Mouse (Mus musculus) forebrain, embryonic 15.5 days (tissue): ENCODE measurements at regions not wholly inside any gene's neighbourhood (a gene's known extent, or its start where the extent isn't known, plus 50 kb on each side); places are given as distances from the start of the nearest gene placed in this dataset.

Experiments used
- ATAC-seq: fragments of 200-750 bp; cut with Nextera tagmentation; replicated peaks from 2 replicates; pipeline ENCODE4 v1.8.0; 2017; ENCODE audit warnings: mild to moderate bottlenecking, moderate TSS enrichment, moderate library complexity
- H3K27ac ChIP-seq: fragments of 300-500 bp; sonication (generic); replicated peaks from 2 replicates; pipeline ENCODE4 v1.5.1; 2015; ENCODE audit warnings: mild to moderate bottlenecking, inconsistent platforms
- H3K27me3 ChIP-seq: fragments of 300-500 bp; sonication (generic); 2 replicates; pipeline ENCODE4 v1.6.1; 2015; ENCODE audit warnings: inconsistent platforms
- H3K36me3 ChIP-seq: fragments of 300-500 bp; sonication (generic); 2 replicates; pipeline ENCODE4 v1.6.1; 2015; ENCODE audit warnings: mild to moderate bottlenecking, inconsistent platforms
- H3K4me1 ChIP-seq: fragments of 300-500 bp; sonication (generic); 2 replicates; pipeline ENCODE4 v1.6.1; 2015; ENCODE audit warnings: inconsistent platforms
- H3K4me2 ChIP-seq: fragments of 300-500 bp; sonication (generic); replicated peaks from 2 replicates; pipeline ENCODE4 v1.6.1; 2015; ENCODE audit warnings: mild to moderate bottlenecking, inconsistent platforms
- H3K4me3 ChIP-seq: fragments of 300-500 bp; sonication (generic); 2 replicates; pipeline ENCODE4 v1.5.1; 2015; ENCODE audit warnings: mild to moderate bottlenecking, inconsistent platforms
- H3K9ac ChIP-seq: fragments of 300-500 bp; sonication (generic); replicated peaks from 2 replicates; pipeline ENCODE4 v1.6.1; 2015; ENCODE audit warnings: mild to moderate bottlenecking, inconsistent platforms
- H3K9me3 ChIP-seq: fragments of 300-500 bp; sonication (generic); 2 replicates; pipeline ENCODE4 v1.6.1; 2016; ENCODE audit warnings: inconsistent platforms
- WGBS: fragments of 180-500 bp; shearing (Covaris S2); methylation state at CpG from one replicate; pipeline ENCODE4 v1.1.7; 2015; ENCODE audit warnings: mixed read lengths; 5-methylcytosine and 5-hydroxymethylcytosine counted together

- Histone ChIP-seq H3K9ac (no peak overlapping the region), H3K4me1 (no peaks in the 10 kb centered on the region), H3K9me3 (no peaks in the 10 kb centered on the region), H3K4me2 (no peak overlapping the region), H3K4me3 (no peak overlapping the region), H3K36me3 (no peaks in the 10 kb centered on the region), H3K27me3 (no peaks in the 10 kb centered on the region), H3K27ac (no peak overlapping the region)
- 67% methylated on average over 6 of the region's 6 CpGs for WGBS
- ATAC-seq = no peak
Observed at GRCm38 (mm10) chr17:45226486-45226885, 207.1 kb downstream of the Cdc5l start.

- Histone ChIP-seq H3K4me1 (no peaks in the 10 kb centered on the region), H3K27me3 (no peaks in the 10 kb centered on the region), H3K9me3 (no peaks in the 10 kb centered on the region), H3K27ac (no peak overlapping the region), H3K4me3 (no peak overlapping the region), H3K36me3 (no peaks in the 10 kb centered on the region), H3K4me2 (no peak overlapping the region), H3K9ac (no peak overlapping the region)
- no peak for ATAC-seq
- 77% methylated on average over 10 of the region's 10 CpGs for WGBS
Observed at GRCm38 (mm10) chr17:45221625-45222024, 211.9 kb downstream of the Cdc5l start.

GRCm38 (mm10) chr17:45217126-45217525 lies 216.4 kb downstream of the Cdc5l start:
- Histone ChIP-seq H3K27me3 (no peaks in the 10 kb centered on the region), H3K9me3 (no peaks in the 10 kb centered on the region), H3K27ac (no peak overlapping the region), H3K4me2 (no peak overlapping the region), H3K9ac (no peak overlapping the region), H3K4me1 (no peaks in the 10 kb centered on the region), H3K36me3 (no peaks in the 10 kb centered on the region), H3K4me3 (no peak overlapping the region)
- ATAC-seq = no peak
- WGBS = 91% methylated on average over 5 of the region's 5 CpGs

- ATAC-seq = no peak
- no peak overlapping the region for H3K4me3 ChIP-seq
- WGBS = 57% methylated on average over 15 of the region's 15 CpGs
- H3K9me3 ChIP-seq = no peaks in the 10 kb centered on the region
- H3K9ac ChIP-seq = no peak overlapping the region
- no peaks in the 10 kb centered on the region for H3K4me1 ChIP-seq
- no peak overlapping the region for H3K4me2 ChIP-seq
- no peaks in the 10 kb centered on the region for H3K27me3 ChIP-seq
- no peak overlapping the region for H3K27ac ChIP-seq
- no peaks in the 10 kb centered on the region for H3K36me3 ChIP-seq
Observed at GRCm38 (mm10) chr17:45215067-45216049, 218.2 kb downstream of the Cdc5l start.

- no peaks in the 10 kb centered on the region for H3K4me1 ChIP-seq
- no peaks in the 10 kb centered on the region for H3K27me3 ChIP-seq
- H3K4me3 ChIP-seq = no peak overlapping the region
- H3K4me2 ChIP-seq = no peak overlapping the region
- H3K9ac ChIP-seq = no peak overlapping the region
- WGBS = 93% methylated on average over 2 of the region's 2 CpGs
- no peak for ATAC-seq
- H3K9me3 ChIP-seq = no peaks in the 10 kb centered on the region
- H3K27ac ChIP-seq = no peak overlapping the region
- no peaks in the 10 kb centered on the region for H3K36me3 ChIP-seq
Observed at GRCm38 (mm10) chr17:45210984-45211383, 222.6 kb downstream of the Cdc5l start.

GRCm38 (mm10) chr17:45209387-45209663 lies 224.2 kb downstream of the Cdc5l start:
- Histone ChIP-seq H3K27ac (no peak overlapping the region), H3K9me3 (no peaks in the 10 kb centered on the region), H3K9ac (no peak overlapping the region), H3K27me3 (no peaks in the 10 kb centered on the region), H3K4me3 (no peak overlapping the region), H3K36me3 (no peaks in the 10 kb centered on the region), H3K4me2 (no peak overlapping the region), H3K4me1 (no peaks in the 10 kb centered on the region)
- WGBS = 75% methylated on average over 3 of the region's 3 CpGs
- ATAC-seq = no peak

GRCm38 (mm10) chr17:45208596-45209386 lies 224.7 kb downstream of the Cdc5l start:
- no peak overlapping the region for H3K4me3 ChIP-seq
- H3K27ac ChIP-seq = no peak overlapping the region
- no peaks in the 10 kb centered on the region for H3K36me3 ChIP-seq
- H3K4me2 ChIP-seq = no peak overlapping the region
- no peaks in the 10 kb centered on the region for H3K27me3 ChIP-seq
- H3K9me3 ChIP-seq = no peaks in the 10 kb centered on the region
- WGBS = 45% methylated on average over 14 of the region's 14 CpGs
- no peaks in the 10 kb centered on the region for H3K4me1 ChIP-seq
- no peak overlapping the region for H3K9ac ChIP-seq
- ATAC-seq = no peak

GRCm38 (mm10) chr17:45195779-45196178 lies 237.8 kb downstream of the Cdc5l start:
- Histone ChIP-seq H3K9ac (no peak overlapping the region), H3K4me3 (no peak overlapping the region), H3K4me2 (no peak overlapping the region), H3K27ac (no peak overlapping the region), H3K4me1 (no peaks in the 10 kb centered on the region), H3K36me3 (no peaks in the 10 kb centered on the region), H3K9me3 (no peaks in the 10 kb centered on the region), H3K27me3 (no peaks in the 10 kb centered on the region)
- no peak for ATAC-seq
- WGBS = 91% methylated on average over 6 of the region's 6 CpGs

- 80% methylated on average over 13 of the region's 13 CpGs for WGBS
- H3K4me1 ChIP-seq = no peaks in the 10 kb centered on the region
- no peak overlapping the region for H3K9ac ChIP-seq
- H3K9me3 ChIP-seq = no peaks in the 10 kb centered on the region
- no peaks in the 10 kb centered on the region for H3K27me3 ChIP-seq
- no peak overlapping the region for H3K4me3 ChIP-seq
- no peak overlapping the region for H3K27ac ChIP-seq
- no peak for ATAC-seq
- H3K36me3 ChIP-seq = no peaks in the 10 kb centered on the region
- H3K4me2 ChIP-seq = no peak overlapping the region
Observed at GRCm38 (mm10) chr17:45194786-45195281, 238.7 kb downstream of the Cdc5l start.

GRCm38 (mm10) chr17:45193456-45194025 lies 240.0 kb downstream of the Cdc5l start:
- Histone ChIP-seq H3K9me3 (no peaks in the 10 kb centered on the region), H3K36me3 (no peaks in the 10 kb centered on the region), H3K4me2 (no peak overlapping the region), H3K4me3 (no peak overlapping the region), H3K27ac (no peak overlapping the region), H3K27me3 (no peaks in the 10 kb centered on the region), H3K9ac (no peak overlapping the region), H3K4me1 (no peaks in the 10 kb centered on the region)
- no peak for ATAC-seq
- 67% methylated on average over 11 of the region's 11 CpGs for WGBS

- H3K36me3 ChIP-seq = no peaks in the 10 kb centered on the region
- no peaks in the 10 kb centered on the region for H3K9me3 ChIP-seq
- no peaks in the 10 kb centered on the region for H3K27me3 ChIP-seq
- WGBS = 94% methylated on average over 7 of the region's 7 CpGs
- H3K27ac ChIP-seq = no peak overlapping the region
- ATAC-seq = no peak
- H3K4me2 ChIP-seq = no peak overlapping the region
- H3K4me3 ChIP-seq = no peak overlapping the region
- H3K9ac ChIP-seq = no peak overlapping the region
- H3K4me1 ChIP-seq = no peaks in the 10 kb centered on the region
Observed at GRCm38 (mm10) chr17:45187402-45187801, 246.1 kb downstream of the Cdc5l start.

- Histone ChIP-seq H3K9ac (no peak overlapping the region), H3K27me3 (no peaks in the 10 kb centered on the region), H3K4me3 (no peak overlapping the region), H3K36me3 (no peaks in the 10 kb centered on the region), H3K27ac (no peak overlapping the region), H3K4me2 (no peak overlapping the region), H3K4me1 (no peaks in the 10 kb centered on the region), H3K9me3 (no peaks in the 10 kb centered on the region)
- 82% methylated on average over 4 of the region's 4 CpGs for WGBS
- ATAC-seq = no peak
Observed at GRCm38 (mm10) chr17:45176340-45176739, 257.2 kb downstream of the Cdc5l start.
